Mouse (Mus musculus): Measurements from ENCODE around the gene Tinagl1.

GRCm38 (mm10) chr4:130154250-130154649 is 20.7 kb downstream of the Tinagl1 start:
- TF ChIP-seq GATA1 (IDR thresholded peaks at IDR 0.05; ENCODE audit: borderline replicate concordance, low read length) = no peak
- TF ChIP-seq FLI1 (IDR thresholded peaks at IDR 0.05; ENCODE audit: low read length) = no peak

Data from megakaryocyte, embryonic 14.5 days (primary cell).